Mouse (Mus musculus) ES-Bruce4 (cell line): ENCODE data around the gene Naga.

Experiments used
- CTCF ChIP-seq: IDR thresholded peaks from one replicate; pipeline ENCODE4 v1.8.1; 2011; ENCODE audit warnings: low read depth, low read length
- POLR2A ChIP-seq: IDR thresholded peaks from one replicate; pipeline ENCODE4 v1.8.1; 2011; ENCODE audit warnings: low read length; ENCODE audit not compliant: insufficient read depth

DNA sequence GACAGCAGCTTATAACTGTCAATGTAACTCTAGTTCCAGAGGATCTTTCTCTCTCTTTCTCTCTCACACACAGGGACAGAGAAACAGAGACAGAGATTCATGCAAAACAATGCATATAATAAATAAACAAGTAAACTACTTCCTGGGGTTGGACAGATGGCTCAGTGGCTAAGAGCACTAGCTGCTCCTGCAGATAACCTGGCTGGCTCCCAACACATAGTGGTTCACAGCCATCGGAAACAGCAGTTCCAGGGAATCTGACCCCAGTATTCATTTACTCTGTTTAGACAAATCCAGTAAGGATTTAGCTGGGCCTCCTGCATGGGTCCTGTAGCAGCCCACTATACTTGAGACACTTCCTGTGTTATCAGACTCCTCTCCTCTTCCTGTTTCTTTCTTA lies 19.1 kb downstream of the Naga start:
- TF ChIP-seq CTCF (no peak), POLR2A (no peak)
